Mouse (Mus musculus) hindbrain, embryonic 15.5 days (tissue): ENCODE measurements around the gene Nr1i3. TPM values are rescaled to one million over a fixed set of nuclear protein-coding genes. Genes with fewer than 3 reads are reported as not detected.
A peak's percentile ranks its signal among the peaks of the same experiment; 100 is the strongest.

Experiments used
- ATAC-seq: fragments of 200-750 bp; cut with Nextera tagmentation; 2 replicates; pipeline ENCODE4 v1.8.0; 2017; ENCODE audit warnings: low read depth, moderate number of reproducible peaks, moderate TSS enrichment; ENCODE audit not compliant: low FRiP score
- H3K27ac ChIP-seq: fragments of 300-500 bp; sonication (generic); replicated peaks from 2 replicates; pipeline ENCODE4 v1.5.1; 2015; ENCODE audit warnings: mild to moderate bottlenecking, inconsistent platforms
- H3K27me3 ChIP-seq: fragments of 300-500 bp; sonication (generic); 2 replicates; pipeline ENCODE4 v1.6.1; 2015; ENCODE audit warnings: control low read depth, inconsistent platforms
- H3K36me3 ChIP-seq: fragments of 300-500 bp; sonication (generic); 2 replicates; pipeline ENCODE4 v1.6.1; 2015; ENCODE audit warnings: control low read depth, inconsistent platforms
- H3K4me1 ChIP-seq: fragments of 300-500 bp; sonication (generic); replicated peaks from 2 replicates; pipeline ENCODE4 v1.6.1; 2015; ENCODE audit warnings: control low read depth, inconsistent platforms
- H3K4me2 ChIP-seq: fragments of 300-500 bp; sonication (generic); 2 replicates; pipeline ENCODE4 v1.6.1; 2015; ENCODE audit warnings: moderate library complexity, mild to moderate bottlenecking, inconsistent platforms
- H3K4me3 ChIP-seq: fragments of 300-500 bp; sonication (generic); 2 replicates; pipeline ENCODE4 v1.5.1; 2015; ENCODE audit warnings: mild to moderate bottlenecking, inconsistent platforms
- H3K9ac ChIP-seq: fragments of 300-500 bp; sonication (generic); 2 replicates; pipeline ENCODE4 v1.6.1; 2015; ENCODE audit warnings: inconsistent platforms
- H3K9me3 ChIP-seq: fragments of 300-500 bp; sonication (generic); 2 replicates; pipeline ENCODE4 v1.6.1; 2016; ENCODE audit warnings: control low read depth, inconsistent platforms
- WGBS: fragments of 180-500 bp; shearing (Covaris S2); methylation state at CpG from one replicate; pipeline ENCODE4 v1.1.7; 2015; 5-methylcytosine and 5-hydroxymethylcytosine counted together
- polyA plus RNA-seq: library from polyadenylated mRNA; unstranded; fragments of >200 nt; fragmentation: Nextera tagmentation; extraction: Ambion mirVana; gene quantifications from 2 replicates; pipeline ENCODE4 v1.2.1, GENCODE M21; 2015

Nr1i3 gene
- polyA plus RNA-seq, 1 experiment from 2014 or later, result 0.49 TPM

- no peak overlapping the region for H3K9ac ChIP-seq
- H3K27ac ChIP-seq, result peak overlapping the region; percentile 82
- H3K36me3 ChIP-seq, result peaks cover 15% of the 10 kb centered on the region
- H3K9me3 ChIP-seq, result no peaks in the 10 kb centered on the region
- no peaks in the 10 kb centered on the region for H3K27me3 ChIP-seq
- peaks cover 20% of the 10 kb centered on the region for H3K4me1 ChIP-seq
- H3K4me3 ChIP-seq, result peak overlapping the region; percentile 52
- no peak for ATAC-seq
- WGBS, result 88% methylated on average over 6 of the region's 6 CpGs
- H3K4me2 ChIP-seq, result peak overlapping the region; percentile 78
Measured at GRCm38 (mm10) chr1:171223168-171223567, 9.4 kb downstream of the Nr1i3 start.

- Histone ChIP-seq H3K4me3 (no peak overlapping the region), H3K9me3 (no peaks in the 10 kb centered on the region), H3K27me3 (no peaks in the 10 kb centered on the region), H3K4me2 (no peak overlapping the region), H3K9ac (no peak overlapping the region), H3K36me3 (peaks cover 12% of the 10 kb centered on the region), H3K4me1 (peaks cover 20% of the 10 kb centered on the region), H3K27ac (no peak overlapping the region)
- ATAC-seq, result no peak
- WGBS, result 88% methylated on average over 2 of the region's 2 CpGs
Measured at GRCm38 (mm10) chr1:171223796-171224195, 10.0 kb downstream of the Nr1i3 start.

GRCm38 (mm10) chr1:171224857-171225256, 11.1 kb downstream of the Nr1i3 start, which contains the start of gene Apoa2:
Gene Apoa2 (plus strand): TSS chr1:171225054.
- H3K9me3 ChIP-seq, result no peaks in the 10 kb centered on the region
- WGBS, result 82% methylated on average over 5 of the region's 5 CpGs
- peaks cover 20% of the 10 kb centered on the region for H3K4me1 ChIP-seq
- no peak within 1 kb of the TSS for H3K27ac ChIP-seq
- H3K4me3 ChIP-seq, result no peak within 1 kb of the TSS
- no peak for ATAC-seq
- no peaks in the 10 kb centered on the region for H3K27me3 ChIP-seq
- no peak within 1 kb of the TSS for H3K9ac ChIP-seq
- H3K36me3 ChIP-seq, result peaks cover 2% of the 10 kb centered on the region
- no peak within 1 kb of the TSS for H3K4me2 ChIP-seq

GRCm38 (mm10) chr1:171226780-171227179, 13.0 kb downstream of the Nr1i3 start:
- Histone ChIP-seq H3K4me3 (no peak overlapping the region), H3K4me1 (peaks cover 7% of the 10 kb centered on the region), H3K4me2 (no peak overlapping the region), H3K27ac (no peak overlapping the region), H3K9me3 (no peaks in the 10 kb centered on the region), H3K36me3 (no peaks in the 10 kb centered on the region), H3K27me3 (no peaks in the 10 kb centered on the region), H3K9ac (no peak overlapping the region)
- ATAC-seq, result no peak
- 44% methylated on average over 4 of the region's 4 CpGs for WGBS

GRCm38 (mm10) chr1:171227879-171228278, 14.1 kb downstream of the Nr1i3 start:
- no peaks in the 10 kb centered on the region for H3K27me3 ChIP-seq
- H3K9me3 ChIP-seq, result no peaks in the 10 kb centered on the region
- 93% methylated on average over 1 of the region's 1 CpGs for WGBS
- H3K27ac ChIP-seq, result no peak overlapping the region
- no peaks in the 10 kb centered on the region for H3K36me3 ChIP-seq
- H3K4me1 ChIP-seq, result peaks cover 4% of the 10 kb centered on the region; the same call in 1 of the 2 replicates
- no peak overlapping the region for H3K4me3 ChIP-seq
- no peak for ATAC-seq
- H3K4me2 ChIP-seq, result no peak overlapping the region
- no peak overlapping the region for H3K9ac ChIP-seq

- H3K4me3 ChIP-seq, result no peak overlapping the region
- ATAC-seq, result no peak
- H3K9me3 ChIP-seq, result no peaks in the 10 kb centered on the region
- H3K4me2 ChIP-seq, result no peak overlapping the region
- peaks cover 10% of the 10 kb centered on the region for H3K36me3 ChIP-seq
- H3K9ac ChIP-seq, result no peak overlapping the region
- WGBS, result 57% methylated on average over 6 of the region's 6 CpGs
- H3K4me1 ChIP-seq, result no peaks in the 10 kb centered on the region
- no peaks in the 10 kb centered on the region for H3K27me3 ChIP-seq
- no peak overlapping the region for H3K27ac ChIP-seq
Measured at GRCm38 (mm10) chr1:171229750-171230149, 16.0 kb downstream of the Nr1i3 start.

- Histone ChIP-seq H3K4me3 (no peak overlapping the region), H3K4me1 (no peaks in the 10 kb centered on the region), H3K9me3 (no peaks in the 10 kb centered on the region), H3K36me3 (peaks cover 15% of the 10 kb centered on the region), H3K27me3 (no peaks in the 10 kb centered on the region), H3K9ac (no peak overlapping the region), H3K27ac (no peak overlapping the region), H3K4me2 (no peak overlapping the region)
- ATAC-seq, result no peak
- 65% methylated on average over 3 of the region's 3 CpGs for WGBS
Measured at GRCm38 (mm10) chr1:171230215-171230614, 16.4 kb downstream of the Nr1i3 start.

- no peak overlapping the region for H3K4me2 ChIP-seq
- no peak overlapping the region for H3K4me3 ChIP-seq
- no peaks in the 10 kb centered on the region for H3K27me3 ChIP-seq
- ATAC-seq, result no peak
- peaks cover 29% of the 10 kb centered on the region for H3K36me3 ChIP-seq
- H3K9ac ChIP-seq, result no peak overlapping the region
- H3K27ac ChIP-seq, result no peak overlapping the region
- no peaks in the 10 kb centered on the region for H3K9me3 ChIP-seq
- WGBS, result 77% methylated on average over 4 of the region's 4 CpGs
- no peaks in the 10 kb centered on the region for H3K4me1 ChIP-seq
Measured at GRCm38 (mm10) chr1:171231844-171232243, 18.1 kb downstream of the Nr1i3 start.

- no peak overlapping the region for H3K4me3 ChIP-seq
- ATAC-seq, result no peak
- WGBS, result 85% methylated on average over 5 of the region's 5 CpGs
Measured at GRCm38 (mm10) chr1:171232348-171232747, 18.6 kb downstream of the Nr1i3 start.

GRCm38 (mm10) chr1:171232800-171233730, 19.3 kb downstream of the Nr1i3 start:
- no peaks in the 10 kb centered on the region for H3K27me3 ChIP-seq
- 90% methylated on average over 12 of the region's 12 CpGs for WGBS
- ATAC-seq, result no peak
- peaks cover 41% of the 10 kb centered on the region for H3K36me3 ChIP-seq
- no peak overlapping the region for H3K27ac ChIP-seq
- no peak overlapping the region for H3K4me3 ChIP-seq
- H3K9ac ChIP-seq, result no peak overlapping the region
- H3K9me3 ChIP-seq, result no peaks in the 10 kb centered on the region
- H3K4me2 ChIP-seq, result no peak overlapping the region
- no peaks in the 10 kb centered on the region for H3K4me1 ChIP-seq

More at GRCm38 (mm10) chr1:171232348-171232747, 18.6 kb downstream of the Nr1i3 start:
- H3K27me3 ChIP-seq, result no peaks in the 10 kb centered on the region
- no peak overlapping the region for H3K9ac ChIP-seq
- H3K4me1 ChIP-seq, result no peaks in the 10 kb centered on the region
- H3K36me3 ChIP-seq, result peaks cover 34% of the 10 kb centered on the region
- no peak overlapping the region for H3K27ac ChIP-seq
- H3K4me2 ChIP-seq, result no peak overlapping the region
- H3K9me3 ChIP-seq, result no peaks in the 10 kb centered on the region

- ATAC-seq, result no peak
- no peak within 1 kb of the TSS for H3K9ac ChIP-seq
Measured at GRCm38 (mm10) chr1:171234126-171234525, 20.4 kb downstream of the Nr1i3 start, which contains the start of gene Fcer1g. Gene Fcer1g (minus strand): TSS chr1:171234365.

GRCm38 (mm10) chr1:171234538-171234937, 20.8 kb downstream of the Nr1i3 start:
- ATAC-seq, result no peak
- H3K9ac ChIP-seq, result no peak overlapping the region
- 97% methylated on average over 4 of the region's 4 CpGs for WGBS

More at GRCm38 (mm10) chr1:171234126-171234525, 20.4 kb downstream of the Nr1i3 start, which contains the start of gene Fcer1g:
- Histone ChIP-seq H3K9me3 (no peaks in the 10 kb centered on the region), H3K27me3 (no peaks in the 10 kb centered on the region), H3K4me2 (no peak within 1 kb of the TSS), H3K4me3 (no peak within 1 kb of the TSS), H3K27ac (no peak within 1 kb of the TSS), H3K36me3 (peaks cover 52% of the 10 kb centered on the region), H3K4me1 (no peaks in the 10 kb centered on the region)
- 91% methylated on average over 14 of the region's 14 CpGs for WGBS

More at GRCm38 (mm10) chr1:171234538-171234937, 20.8 kb downstream of the Nr1i3 start:
- no peaks in the 10 kb centered on the region for H3K9me3 ChIP-seq
- H3K27ac ChIP-seq, result no peak overlapping the region
- H3K4me1 ChIP-seq, result no peaks in the 10 kb centered on the region
- no peak overlapping the region for H3K4me2 ChIP-seq
- no peaks in the 10 kb centered on the region for H3K27me3 ChIP-seq
- no peak overlapping the region for H3K4me3 ChIP-seq
- H3K36me3 ChIP-seq, result peaks cover 55% of the 10 kb centered on the region
